Mouse (Mus musculus) neutrophil, adult 59 days (primary cell): ENCODE data around the gene Padi4. TPM values are rescaled to one million over a fixed set of nuclear protein-coding genes. Genes with fewer than 3 reads are reported as not detected.

Experiments used
- total RNA-seq, 2 experiments: library from RNA; stranded (reverse); gene quantifications; 1 replicate in 1 of 2; 2 replicates in 1 of 2; pipeline ENCODE4 v1.2.4; 2023

Gene Padi4
- 100 to 1,000 TPM; 443 to 544 TPM for total RNA-seq

DNA sequence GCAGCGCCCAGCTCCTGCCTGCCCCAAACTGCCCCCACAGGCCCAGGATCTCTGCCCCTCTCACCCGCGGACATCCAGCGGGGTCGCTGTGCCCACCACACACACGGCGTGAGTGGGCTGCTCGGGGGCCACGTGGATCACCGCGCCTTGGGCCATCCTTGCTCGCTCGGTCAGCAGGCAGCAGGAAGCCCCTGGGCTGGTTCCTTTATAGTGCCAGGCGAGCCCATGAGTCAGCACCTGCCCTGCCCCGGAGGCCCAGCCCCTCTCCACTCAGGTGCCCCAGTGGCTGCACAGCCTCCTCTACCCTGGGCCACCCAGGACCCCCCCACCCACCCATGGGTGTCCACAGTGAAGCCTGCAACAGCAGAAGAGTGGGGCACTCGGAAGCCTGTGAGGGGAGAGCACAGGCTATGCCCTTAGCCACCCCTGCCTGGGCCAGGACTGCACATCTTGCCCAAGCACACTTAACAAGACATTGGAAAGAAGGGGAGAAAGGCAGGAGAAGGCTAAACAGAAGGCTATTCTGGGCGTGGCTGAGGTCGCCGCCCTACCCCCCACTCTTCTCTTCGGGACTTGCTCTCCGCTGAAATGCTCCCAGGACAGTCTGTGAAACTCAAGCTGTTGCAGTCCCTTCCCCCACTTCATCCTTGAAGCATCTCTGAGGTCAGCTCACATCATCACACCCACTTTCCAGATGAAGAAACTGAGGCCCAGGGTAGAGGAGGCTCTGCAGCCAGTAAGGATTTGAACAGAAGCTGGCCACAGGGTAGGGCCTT is at the start of gene Padi4:
Gene Padi4 (minus strand): TSS at position 212 of the 776 bp plus-strand sequence.

DNA sequence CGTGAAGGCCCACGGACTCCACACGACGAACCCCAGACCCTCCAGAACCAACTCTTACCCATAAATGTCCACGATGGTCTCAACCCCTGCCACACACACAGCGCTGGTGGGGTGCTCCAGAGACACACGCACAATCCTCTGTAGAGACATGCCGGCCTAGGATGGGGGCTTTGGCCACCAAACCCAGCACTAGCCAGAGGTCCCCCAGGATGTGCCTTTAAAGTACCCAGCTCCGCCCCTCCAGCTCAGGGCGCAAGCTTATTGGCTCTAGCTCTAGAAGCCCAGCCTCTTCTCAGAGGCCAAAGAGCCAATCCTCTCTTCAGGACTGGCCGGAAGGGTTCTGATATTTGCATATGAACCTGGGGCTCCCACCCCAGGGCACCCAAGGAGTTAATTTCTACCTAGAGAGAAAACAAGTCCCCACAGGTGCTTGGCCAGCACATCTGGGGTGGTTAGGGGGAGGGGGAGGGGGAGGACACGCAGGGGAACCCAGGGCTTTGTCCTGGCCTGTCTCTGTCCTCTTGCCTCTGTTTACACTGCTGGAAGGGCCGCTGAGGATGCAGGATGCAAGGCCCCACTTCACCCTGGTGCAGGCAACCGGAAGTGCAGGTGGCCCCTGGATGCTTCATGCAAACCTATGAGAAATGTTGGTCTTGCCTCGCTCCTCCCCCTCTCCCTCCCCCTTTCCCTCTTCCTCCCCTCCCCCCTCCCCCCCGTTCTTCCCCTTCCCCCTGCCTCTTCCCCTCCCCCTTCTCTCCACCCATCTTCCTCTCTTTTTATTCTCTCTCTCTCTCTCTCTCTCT is 36.6 kb upstream of the Padi4 start, which contains the start of gene Padi3:
Gene Padi3 (minus strand): TSS at position 191 of the 803 bp plus-strand sequence.

DNA sequence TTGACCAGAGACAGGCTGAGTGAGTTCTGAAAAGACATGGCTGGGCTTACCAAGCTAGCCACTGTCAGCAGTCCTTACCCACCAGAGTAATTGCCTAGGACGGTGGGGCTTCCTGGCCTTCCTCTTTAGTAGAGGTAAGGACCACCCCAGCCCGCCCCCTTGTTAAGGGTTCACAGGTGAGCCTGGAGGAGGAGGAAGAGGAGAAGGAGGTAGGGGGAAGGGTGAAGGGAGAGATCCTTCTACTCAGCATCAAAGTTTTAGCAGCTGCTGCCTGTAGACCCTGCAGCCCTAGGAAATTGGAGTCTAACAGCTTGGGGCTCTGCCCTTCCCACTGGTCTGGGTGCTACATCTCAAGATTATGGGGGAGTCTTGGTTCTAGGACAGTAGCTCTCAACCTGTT is 31.5 kb downstream of the Padi4 start, which contains the start of gene Padi6:
Gene Padi6 (minus strand): TSS at position 101 of the 400 bp plus-strand sequence.

DNA sequence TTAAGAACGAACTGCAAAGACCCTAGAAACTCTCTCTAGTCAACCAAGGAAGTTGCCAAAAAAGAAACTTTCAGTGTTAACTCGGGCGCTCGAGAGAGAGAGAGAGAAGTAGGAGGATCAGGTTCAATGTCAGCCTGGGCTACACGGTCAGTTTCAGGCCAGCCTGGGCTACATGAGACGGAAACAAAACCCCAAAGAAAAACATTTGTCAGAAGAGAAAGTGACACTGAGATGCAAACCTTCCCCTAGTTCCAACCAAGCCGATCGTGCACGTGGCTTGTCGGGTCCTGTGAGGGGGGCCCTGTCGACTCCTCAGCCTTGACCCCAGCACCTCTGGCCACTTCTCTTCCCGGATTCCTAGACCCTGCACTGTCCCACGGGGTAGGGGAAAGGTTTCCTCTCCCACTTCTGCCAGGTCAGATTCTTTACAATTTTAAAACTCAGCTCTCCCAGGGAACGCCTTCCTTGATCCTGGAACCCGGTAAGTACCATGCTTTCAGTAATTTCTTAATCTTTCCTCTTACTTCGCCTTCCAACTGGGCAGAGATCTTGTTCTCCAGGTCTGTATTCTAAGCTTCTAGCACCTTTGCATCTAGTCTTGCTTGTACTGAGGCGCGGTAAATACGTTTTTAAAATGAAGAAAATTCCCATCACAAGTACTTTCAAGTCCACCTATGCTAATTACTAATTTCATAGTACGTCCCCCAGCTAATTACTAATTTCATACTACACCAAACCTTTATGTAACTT is 73.6 kb downstream of the Padi4 start, which contains the start of gene Rcc2:
Gene Rcc2 (plus strand): TSS at position 273 of the 750 bp plus-strand sequence.

Other genes with a start within 250 kb of the Padi4 start
- 10 to 100 TPM; 42.1 to 54.6 TPM for gene Arhgef10l, start 108.2 kb downstream of the Padi4 start, total RNA-seq
- 10 to 100 TPM; 70.5 to 73.6 TPM for gene Rcc2, start 73.7 kb downstream of the Padi4 start, total RNA-seq
- under 1 TPM in 1 of 2 experiments, not detected in 1; 0.20 TPM for gene Padi6, start 31.6 kb downstream of the Padi4 start, total RNA-seq
- under 1 TPM; 0.24 to 0.60 TPM for gene Padi3, start 36.4 kb upstream of the Padi4 start, total RNA-seq
- not detected for gene Padi1, start 71.5 kb upstream of the Padi4 start, total RNA-seq
- gene Padi2, start 132.1 kb upstream of the Padi4 start, total RNA-seq: 10 to 100 TPM; 33.8 to 42.6 TPM
- gene Sdhb, start 187.0 kb upstream of the Padi4 start, total RNA-seq: 10 to 100 TPM; 74.0 to 91.4 TPM
- gene Atp13a2, start 212.6 kb upstream of the Padi4 start, total RNA-seq: 10 to 100 TPM; 38.1 to 53.5 TPM
- not detected for gene Mfap2, start 236.2 kb upstream of the Padi4 start, total RNA-seq